Mouse (Mus musculus) c-Kit-positive CD71-negative TER-119-negative erythroid progenitor cells, embryonic 14.5 days (primary cell): Measurements from ENCODE around the gene Was.
"Not testable (repeated sequence)": the region's sequence is repeated elsewhere in the genome, so short reads cannot be mapped to it uniquely, and the experiment has no call there.

Experiments used
- DNase-seq: peaks from one replicate; pipeline ENCODE4 v3.0.0-alpha.2; 2013; ENCODE audit warnings: low read depth

Gene Was

GRCm38 (mm10) chrX:8090346-8090953 is at the start of gene Was:
Gene Was (minus strand): TSS chrX:8090498.
- peak; percentile 41 for DNase-seq

DNA sequence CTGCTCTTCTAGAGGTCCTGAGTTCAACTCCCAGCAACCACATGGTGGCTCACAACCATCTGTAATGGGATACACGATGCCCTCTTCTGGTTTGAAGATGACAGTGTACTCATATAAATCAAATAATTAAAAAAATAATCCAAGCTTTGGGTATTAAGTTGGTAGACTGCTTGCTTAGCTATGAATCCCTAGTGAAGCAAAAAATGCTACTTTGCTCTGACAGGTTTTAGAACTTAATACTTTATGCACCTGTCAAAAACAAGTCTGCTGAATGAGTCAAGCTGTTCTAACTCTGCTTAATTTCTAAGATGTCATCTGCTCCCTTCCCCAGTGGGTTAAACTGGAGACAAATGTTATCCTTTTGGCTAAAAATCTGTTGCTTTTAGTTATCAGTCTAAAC is 49.2 kb upstream of the Was start:
- DNase-seq = no peak

DNA sequence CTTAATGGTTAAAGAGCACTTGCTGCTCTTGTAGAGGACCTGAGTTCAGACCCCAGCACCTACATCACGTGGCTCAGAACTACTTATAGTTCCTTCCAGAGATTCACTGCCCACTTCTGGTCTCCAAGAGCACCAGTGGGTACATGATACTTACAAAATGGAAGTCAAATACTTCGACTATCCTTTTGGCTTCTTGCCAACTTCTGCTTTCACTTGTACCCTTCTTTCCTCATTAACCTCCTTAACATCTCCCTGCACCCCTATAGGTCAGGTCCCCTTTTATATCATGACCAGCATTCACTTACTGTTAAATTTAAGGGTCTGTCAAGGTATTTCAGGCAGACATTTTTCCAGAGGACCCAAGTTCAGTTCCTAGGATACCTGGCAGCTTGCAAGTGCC is 45.6 kb upstream of the Was start:
- DNase-seq = no peak

DNA sequence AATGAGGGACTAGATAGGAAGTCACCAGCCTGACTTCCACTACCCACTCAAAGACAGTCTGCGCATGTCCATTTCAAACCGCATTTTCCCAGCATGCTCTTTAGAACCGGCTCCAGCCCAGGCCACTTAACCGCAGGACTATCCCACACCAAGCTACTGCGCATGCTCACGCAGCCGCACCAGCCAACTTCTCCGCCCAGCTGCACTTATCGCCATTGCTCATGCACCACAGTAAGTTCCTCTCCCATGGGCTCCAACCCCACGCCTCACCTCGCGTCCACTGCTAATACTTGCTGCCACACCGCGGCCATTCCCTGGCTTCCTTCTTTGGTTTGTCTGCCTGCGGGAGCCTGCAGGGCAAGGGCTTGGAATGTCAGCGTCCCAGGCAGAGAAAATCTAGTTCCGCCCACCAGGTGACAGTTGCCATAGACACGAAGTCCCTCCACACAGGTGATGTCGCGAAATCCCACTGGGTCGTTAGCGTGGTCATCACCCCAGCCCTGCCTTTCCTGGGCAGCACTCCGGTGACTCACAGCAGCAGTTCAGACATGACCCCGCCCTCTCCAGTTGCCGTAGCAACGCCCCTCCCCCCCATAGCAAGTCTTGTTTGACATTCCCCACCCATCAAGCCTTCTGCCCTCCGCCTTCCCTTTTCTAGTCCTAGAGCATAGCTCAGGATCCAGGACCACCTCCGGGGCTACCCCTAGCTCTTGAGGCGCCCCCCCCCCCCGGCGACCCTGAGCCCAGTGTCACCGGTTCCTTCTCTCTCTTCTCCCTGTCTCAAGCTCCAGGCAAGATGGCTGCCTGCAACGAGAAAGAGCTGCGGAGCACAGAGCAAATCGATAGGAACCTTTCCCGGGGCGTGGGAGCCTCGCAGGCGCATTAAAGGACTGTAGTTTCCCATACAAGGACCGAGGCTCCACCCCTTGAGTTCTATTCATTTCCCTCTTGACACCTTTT is 42.0 kb upstream of the Was start, which contains the start of gene Wdr13:
TSS of gene Wdr13 (minus strand) at position 876 of the 960 bp plus-strand sequence.
- DNase-seq = peak; percentile 82

DNA sequence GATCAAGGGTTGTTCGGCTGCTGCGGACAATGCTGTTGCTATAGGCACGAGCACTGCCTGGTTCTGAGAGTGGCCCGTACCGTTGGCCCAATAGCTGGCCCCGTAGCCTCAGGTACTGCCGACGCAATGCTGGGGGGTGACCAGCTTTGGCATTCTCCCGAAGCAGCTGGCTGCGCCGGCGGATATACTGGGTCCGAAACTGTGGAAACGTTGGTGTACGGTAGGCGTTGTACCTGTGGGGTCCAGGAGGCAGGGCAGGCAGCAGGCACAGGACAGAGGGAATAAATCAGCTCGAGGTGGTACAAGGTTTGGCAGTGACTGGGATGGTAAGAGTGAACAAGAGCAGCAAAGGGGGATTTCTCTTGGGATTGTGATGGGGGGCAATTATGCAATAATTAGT is 41.1 kb upstream of the Was start:
- DNase-seq = no peak

GRCm38 (mm10) chrX:8125235-8125634 is 34.9 kb upstream of the Was start:
- no peak for DNase-seq

DNA sequence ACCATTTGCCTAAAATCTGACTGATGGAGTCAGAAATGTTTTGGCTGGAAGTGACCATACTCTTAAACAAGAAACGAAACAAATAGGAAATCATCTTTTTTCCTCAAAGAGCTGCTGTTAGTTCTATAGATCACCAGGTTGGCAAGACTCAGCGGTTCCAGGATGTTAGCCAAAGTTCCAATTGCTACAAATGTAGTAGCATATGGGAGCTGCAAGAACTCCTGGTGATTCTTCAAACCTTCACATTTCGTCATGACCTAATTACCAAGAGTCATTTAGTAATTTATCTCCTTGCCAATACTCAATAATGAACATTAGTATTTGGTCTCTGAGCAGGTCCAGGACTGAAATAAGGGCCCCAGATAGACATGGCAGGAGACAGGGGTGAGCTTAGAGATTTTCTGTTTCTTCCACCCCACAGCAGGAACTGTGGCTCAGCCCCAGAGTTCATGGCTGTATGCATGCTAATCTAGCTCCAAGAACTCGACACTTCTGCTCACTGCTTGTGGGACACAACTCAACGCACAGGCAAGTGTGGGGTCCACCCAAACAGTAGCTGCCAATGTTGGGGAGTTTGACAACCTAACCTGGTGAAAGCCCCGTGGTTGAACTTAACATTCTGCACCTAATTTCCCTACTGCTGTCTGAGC is 33.6 kb upstream of the Was start:
- no peak for DNase-seq

GRCm38 (mm10) chrX:8117264-8117663 is 27.0 kb upstream of the Was start:
- DNase-seq = no peak

DNA sequence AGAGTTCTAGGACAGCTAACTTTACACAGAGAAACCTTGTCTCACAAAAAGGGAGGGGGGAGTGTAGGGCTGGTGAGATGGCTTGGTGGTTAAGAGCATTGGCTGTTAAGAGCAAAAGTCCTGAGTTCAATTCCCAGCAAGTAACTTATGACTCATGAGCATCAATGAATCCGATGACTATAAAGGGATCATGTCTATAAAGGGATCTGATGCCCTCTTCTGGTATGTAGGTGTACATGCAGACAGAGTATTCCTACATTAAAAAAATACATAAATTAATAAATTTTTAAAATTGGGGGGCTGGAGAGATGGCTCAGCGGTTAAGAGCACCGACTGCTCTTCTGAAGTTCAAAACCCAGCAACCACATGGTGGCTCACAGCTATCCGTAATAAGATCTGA is 25.0 kb upstream of the Was start:
- no peak for DNase-seq

GRCm38 (mm10) chrX:8105019-8105418 is 14.7 kb upstream of the Was start:
- no peak for DNase-seq

DNA sequence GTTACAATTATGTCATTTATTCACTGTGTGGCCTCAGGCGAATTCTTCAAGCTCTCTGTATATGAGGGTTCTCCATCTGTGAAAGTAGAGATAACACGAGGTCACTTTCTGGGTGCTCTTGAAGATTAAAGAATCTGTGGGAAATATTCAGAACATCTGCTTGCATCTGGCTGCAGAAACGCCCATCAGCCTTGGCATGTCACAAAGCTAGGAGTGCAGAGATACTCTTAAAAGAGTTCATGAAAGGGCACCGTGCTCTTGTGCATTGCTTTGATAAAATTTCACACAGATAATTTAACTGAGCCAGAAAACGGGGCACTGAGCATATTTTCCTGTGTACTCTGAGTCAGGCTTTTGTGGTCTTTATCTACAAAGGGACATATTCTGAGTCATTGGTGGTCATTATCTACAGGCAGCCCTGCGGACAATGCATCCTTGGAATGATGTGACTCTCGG is 11.9 kb upstream of the Was start:
- DNase-seq = no peak

GRCm38 (mm10) chrX:8101017-8101416 is 10.7 kb upstream of the Was start:
- no peak for DNase-seq

DNA sequence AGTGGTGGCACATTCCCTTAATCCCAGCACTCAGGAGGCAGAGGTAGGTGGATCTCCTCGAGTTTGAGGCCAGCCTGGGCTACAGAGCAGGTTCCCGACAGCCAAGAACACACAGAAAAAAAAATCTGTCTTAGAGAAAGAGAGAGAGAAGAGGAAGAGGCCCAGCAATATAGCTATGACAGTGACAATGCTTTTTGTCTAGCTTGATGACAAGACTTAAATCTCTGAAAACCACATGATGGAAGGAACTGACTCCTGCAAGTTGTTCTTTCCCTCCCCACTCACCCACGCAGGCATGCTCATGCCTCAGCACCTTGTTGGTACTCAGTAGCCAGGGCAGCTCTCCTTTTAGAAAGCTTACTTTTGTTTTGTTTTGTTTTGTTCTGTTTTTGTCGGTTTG is 9.1 kb upstream of the Was start:
- no peak for DNase-seq

GRCm38 (mm10) chrX:8096787-8097242 is 6.5 kb upstream of the Was start:
- DNase-seq = peak; percentile 84

GRCm38 (mm10) chrX:8096068-8096786 is 5.9 kb upstream of the Was start:
- not testable (repeated sequence) for DNase-seq

DNA sequence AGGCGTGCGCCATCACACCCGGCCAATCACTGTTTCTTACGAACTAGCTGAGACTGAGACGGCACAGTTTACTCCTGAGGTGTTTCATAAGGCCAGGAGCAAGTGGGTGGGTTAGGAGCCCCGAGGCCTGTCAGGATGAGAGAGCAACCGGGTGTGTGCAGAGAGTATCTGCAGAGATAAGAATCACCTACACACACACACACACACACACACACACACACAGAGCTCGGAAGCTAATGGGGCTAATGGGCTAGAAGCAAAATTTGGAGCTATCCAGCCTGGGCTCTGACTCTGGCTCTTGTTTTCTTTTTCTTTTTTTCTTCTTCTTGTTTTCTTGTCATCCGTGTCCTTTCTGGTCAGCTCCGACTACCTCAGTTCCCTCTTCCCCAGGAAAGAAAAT is 5.2 kb upstream of the Was start:
- no peak for DNase-seq

DNA sequence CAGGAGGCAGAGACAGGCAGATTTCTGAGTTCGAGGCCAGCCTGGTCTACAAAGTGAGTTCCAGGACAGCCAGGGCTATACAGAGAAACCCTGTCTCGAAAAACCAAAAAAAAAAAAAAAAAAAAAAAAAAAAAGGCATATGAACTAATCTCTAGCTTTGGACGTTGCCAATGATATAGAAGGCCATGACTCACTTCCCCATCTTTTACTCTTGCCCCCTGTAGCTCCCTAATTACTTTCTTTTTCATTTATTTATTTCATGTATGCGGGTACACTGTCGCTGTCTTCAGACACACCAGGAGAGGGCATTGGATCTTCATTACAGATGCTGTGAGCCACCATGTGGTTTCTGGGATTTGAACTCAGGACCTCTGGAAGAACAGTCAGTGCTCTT is 653 bp upstream of the Was start:
- not testable (repeated sequence) for DNase-seq

DNA sequence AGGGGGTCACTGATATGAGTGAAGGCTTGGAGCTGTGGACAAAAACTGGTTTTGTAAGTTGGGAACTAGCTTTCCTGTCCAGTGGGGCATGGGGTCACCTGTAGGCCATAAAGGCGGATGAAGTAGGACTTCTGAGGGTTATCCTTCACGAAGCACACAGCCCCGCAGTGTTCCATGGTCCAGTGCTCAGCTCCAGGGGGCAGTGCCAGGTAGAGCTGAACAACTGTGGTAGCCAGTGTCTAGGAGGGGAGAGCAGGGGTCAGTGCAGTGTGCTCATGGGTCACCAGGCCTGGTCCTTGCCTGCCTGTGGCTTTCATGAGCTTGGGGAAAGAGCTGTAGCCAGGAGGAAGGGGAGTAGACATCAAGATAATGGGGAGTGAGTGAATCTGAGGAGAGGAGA is 552 bp downstream of the Was start:
- DNase-seq = no peak

- no peak for DNase-seq
Observed at GRCm38 (mm10) chrX:8085611-8086010, 4.7 kb downstream of the Was start.

DNA sequence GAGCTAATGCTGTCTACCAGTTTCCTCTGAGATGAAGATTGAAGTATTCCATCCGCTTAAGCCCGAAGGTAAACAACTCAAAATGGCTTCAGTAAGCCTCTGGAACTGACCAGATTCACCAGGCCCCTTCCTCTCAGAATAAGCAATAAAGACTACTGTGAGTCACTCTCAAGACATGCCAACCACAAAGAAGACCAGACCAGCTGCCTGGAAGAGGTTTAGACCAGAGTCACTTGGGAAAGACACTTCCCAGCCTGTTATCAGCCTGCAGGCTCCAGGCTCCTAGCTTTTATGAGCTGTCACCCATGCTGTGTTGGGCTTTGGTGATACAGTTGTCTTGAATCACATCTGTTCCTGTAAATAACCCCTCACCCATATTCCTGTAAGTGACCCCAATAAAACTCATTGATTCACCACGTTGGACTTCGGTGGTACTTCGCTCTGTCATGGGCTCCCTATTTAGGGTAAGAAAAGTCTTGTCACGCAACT is 5.5 kb downstream of the Was start:
- DNase-seq = no peak

DNA sequence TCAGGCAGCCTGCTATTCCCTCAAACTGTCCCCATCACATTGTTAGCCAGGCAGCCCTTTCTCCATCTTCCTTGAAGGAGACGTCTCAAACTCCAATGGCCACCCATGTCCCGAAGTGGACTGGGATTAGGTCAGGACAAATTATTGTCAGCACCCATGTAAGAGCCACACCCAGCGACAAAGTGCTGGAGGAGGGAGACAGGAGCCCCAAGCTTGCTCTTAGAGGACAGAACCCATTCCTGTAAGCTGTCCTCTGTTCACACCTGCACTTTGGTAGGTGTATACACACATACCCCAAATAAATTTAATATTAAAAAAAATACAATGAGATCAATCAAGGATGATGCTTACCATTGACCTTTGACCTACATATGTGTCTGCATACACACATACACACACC is 15.2 kb downstream of the Was start:
- no peak for DNase-seq
